Mouse (Mus musculus): ENCODE data around the gene Irf2bp1. TPM values are rescaled to one million over a fixed set of nuclear protein-coding genes. Genes with fewer than 3 reads are reported as not detected.
A peak's percentile ranks its signal among the peaks of the same experiment; 100 is the strongest.

The Irf2bp1 gene
- polyA plus RNA-seq (2014; fragmentation: Nextera tagmentation; extraction: Ambion mirVana): 27.9 and 28.3 TPM in 2 replicates

- H3K4me1 ChIP-seq (ENCODE audit: control insufficient read depth, insufficient read depth, low read length): peaks cover 14% of the 10 kb centered on the region
- no peaks in the 10 kb centered on the region for H3K27me3 ChIP-seq (ENCODE audit: control insufficient read depth, insufficient read depth, low read length)
- under 1% methylated on average over 82 of the region's 90 CpGs for WGBS
- H3K27ac ChIP-seq (replicated peaks; ENCODE audit: low read depth, low read length): peak within 1 kb of the TSS; percentile 88
- peak within 1 kb of the TSS; percentile 92 for H3K9ac ChIP-seq (replicated peaks; ENCODE audit: low read length)
- DNase-seq (ENCODE audit: low spot score) (peak; percentile 97), ATAC-seq (replicated peaks; ENCODE audit: insufficient number of reproducible peaks, low FRiP score, low TSS enrichment, low read depth) (peak; percentile 34)
- H3K4me3 ChIP-seq (ENCODE audit: low read depth, low read length): peak within 1 kb of the TSS; percentile 96
- H3K9me3 ChIP-seq (replicated peaks; ENCODE audit: control insufficient read depth, low read length): no peaks in the 10 kb centered on the region
- peaks cover 7% of the 10 kb centered on the region for H3K36me3 ChIP-seq (replicated peaks; ENCODE audit: control insufficient read depth, insufficient read depth, low read depth, low read length)
- peak within 1 kb of the TSS; percentile 98 for H3K4me2 ChIP-seq (ENCODE audit: low read depth, low read length)
Measured at GRCm38 (mm10) chr7:19003902-19004630, at the start of gene Irf2bp1. Gene Irf2bp1 (plus strand): TSS chr7:19004044.

- peaks cover 5% of the 10 kb centered on the region for H3K4me1 ChIP-seq (ENCODE audit: control insufficient read depth, insufficient read depth, low read length)
- no peaks in the 10 kb centered on the region for H3K36me3 ChIP-seq (replicated peaks; ENCODE audit: control insufficient read depth, insufficient read depth, low read depth, low read length)
- H3K4me3 ChIP-seq (ENCODE audit: low read depth, low read length): peak overlapping the region; percentile 46
- peak; percentile 20; the same call in 1 of the 2 replicates for ATAC-seq (replicated peaks; ENCODE audit: insufficient number of reproducible peaks, low FRiP score, low TSS enrichment, low read depth)
- H3K9ac ChIP-seq (replicated peaks; ENCODE audit: low read length): peak overlapping the region; percentile 57
- WGBS: under 1% methylated on average over 95 of the region's 107 CpGs
- peak overlapping the region; percentile 99 for H3K4me2 ChIP-seq (ENCODE audit: low read depth, low read length)
- H3K27me3 ChIP-seq (ENCODE audit: control insufficient read depth, insufficient read depth, low read length): peaks cover 54% of the 10 kb centered on the region
- H3K9me3 ChIP-seq (replicated peaks; ENCODE audit: control insufficient read depth, low read length): no peaks in the 10 kb centered on the region
- DNase-seq (ENCODE audit: low spot score): peak; percentile 64
- no peak overlapping the region for H3K27ac ChIP-seq (replicated peaks; ENCODE audit: low read depth, low read length)
Measured at GRCm38 (mm10) chr7:18957569-18958383, 46.1 kb upstream of the Irf2bp1 start.

DNA sequence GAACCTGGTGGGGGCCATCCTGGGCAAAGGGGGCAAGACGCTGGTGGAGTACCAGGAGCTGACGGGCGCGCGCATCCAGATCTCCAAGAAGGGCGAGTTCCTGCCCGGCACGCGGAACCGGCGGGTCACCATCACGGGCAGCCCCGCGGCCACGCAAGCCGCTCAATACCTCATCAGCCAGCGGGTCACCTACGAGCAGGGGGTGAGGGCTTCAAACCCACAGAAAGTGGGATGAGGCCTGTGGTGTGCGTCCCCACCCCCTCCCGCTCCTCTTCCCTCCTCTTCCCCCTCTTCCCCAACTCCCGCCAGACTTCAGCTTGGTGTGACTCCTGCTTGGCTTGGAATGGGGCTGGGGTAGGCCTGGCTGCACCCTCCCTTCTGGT, 45.5 kb upstream of the Irf2bp1 start:
- ATAC-seq (replicated peaks; ENCODE audit: insufficient number of reproducible peaks, low FRiP score, low TSS enrichment, low read depth) (no peak), DNase-seq (ENCODE audit: low spot score) (no peak)
- Histone ChIP-seq H3K4me2 (ENCODE audit: low read depth, low read length) (peak overlapping the region; percentile 99), H3K4me3 (ENCODE audit: low read depth, low read length) (peak overlapping the region; percentile 46), H3K27me3 (ENCODE audit: control insufficient read depth, insufficient read depth, low read length) (peaks cover 60% of the 10 kb centered on the region), H3K9me3 (replicated peaks; ENCODE audit: control insufficient read depth, low read length) (no peaks in the 10 kb centered on the region), H3K27ac (replicated peaks; ENCODE audit: low read depth, low read length) (no peak overlapping the region), H3K4me1 (ENCODE audit: control insufficient read depth, insufficient read depth, low read length) (peaks cover 6% of the 10 kb centered on the region), H3K9ac (replicated peaks; ENCODE audit: low read length) (peak overlapping the region; percentile 57), H3K36me3 (replicated peaks; ENCODE audit: control insufficient read depth, insufficient read depth, low read depth, low read length) (no peaks in the 10 kb centered on the region)
- WGBS: under 1% methylated on average over 20 of the region's 21 CpGs

- Histone ChIP-seq H3K9me3 (replicated peaks; ENCODE audit: control insufficient read depth, low read length) (no peaks in the 10 kb centered on the region), H3K36me3 (replicated peaks; ENCODE audit: control insufficient read depth, insufficient read depth, low read depth, low read length) (no peaks in the 10 kb centered on the region), H3K9ac (replicated peaks; ENCODE audit: low read length) (no peak overlapping the region), H3K27ac (replicated peaks; ENCODE audit: low read depth, low read length) (no peak overlapping the region), H3K4me3 (ENCODE audit: low read depth, low read length) (no peak overlapping the region), H3K4me1 (ENCODE audit: control insufficient read depth, insufficient read depth, low read length) (peaks cover 6% of the 10 kb centered on the region), H3K4me2 (ENCODE audit: low read depth, low read length) (no peak overlapping the region), H3K27me3 (ENCODE audit: control insufficient read depth, insufficient read depth, low read length) (peaks cover 68% of the 10 kb centered on the region)
- ATAC-seq (replicated peaks; ENCODE audit: insufficient number of reproducible peaks, low FRiP score, low TSS enrichment, low read depth) (no peak), DNase-seq (ENCODE audit: low spot score) (no peak)
- WGBS: 64% methylated on average over 8 of the region's 8 CpGs
Measured at GRCm38 (mm10) chr7:18959446-18959845, 44.4 kb upstream of the Irf2bp1 start.

GRCm38 (mm10) chr7:18962171-18962792, 41.6 kb upstream of the Irf2bp1 start:
- ATAC-seq (replicated peaks; ENCODE audit: insufficient number of reproducible peaks, low FRiP score, low TSS enrichment, low read depth) (no peak), DNase-seq (ENCODE audit: low spot score) (peak; percentile 46)
- peaks cover 6% of the 10 kb centered on the region for H3K4me1 ChIP-seq (ENCODE audit: control insufficient read depth, insufficient read depth, low read length)
- peaks cover 67% of the 10 kb centered on the region for H3K27me3 ChIP-seq (ENCODE audit: control insufficient read depth, insufficient read depth, low read length)
- H3K36me3 ChIP-seq (replicated peaks; ENCODE audit: control insufficient read depth, insufficient read depth, low read depth, low read length): no peaks in the 10 kb centered on the region
- no peak overlapping the region for H3K9ac ChIP-seq (replicated peaks; ENCODE audit: low read length)
- H3K27ac ChIP-seq (replicated peaks; ENCODE audit: low read depth, low read length): no peak overlapping the region
- no peaks in the 10 kb centered on the region for H3K9me3 ChIP-seq (replicated peaks; ENCODE audit: control insufficient read depth, low read length)
- WGBS: 2% methylated on average over 17 of the region's 17 CpGs
- peak overlapping the region; percentile 38 for H3K4me2 ChIP-seq (ENCODE audit: low read depth, low read length)
- 0 out of 2 replicates have a peak overlapping the region, but pooled peaks have one; percentile 5 for H3K4me3 ChIP-seq (ENCODE audit: low read depth, low read length)

DNA sequence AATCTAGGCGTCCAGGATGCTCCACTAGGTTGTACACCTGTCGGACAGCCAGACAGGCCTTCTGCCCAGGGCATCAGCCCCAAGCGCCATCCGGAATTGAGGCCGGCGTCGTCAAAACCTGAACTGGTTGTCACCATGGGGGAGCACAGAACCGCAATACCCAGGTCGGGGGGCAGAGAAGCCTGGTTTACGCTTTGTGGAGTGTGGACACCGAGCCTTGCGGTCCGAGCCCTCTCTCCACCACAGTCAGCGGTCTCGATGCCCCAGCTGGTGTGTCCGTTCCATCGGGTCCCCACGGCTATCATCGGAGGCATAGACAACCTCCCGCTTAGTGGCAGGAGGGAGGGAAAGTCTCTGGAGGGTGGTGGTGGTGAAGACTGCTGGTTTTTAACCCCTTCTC, 41.0 kb upstream of the Irf2bp1 start:
- 0 out of 2 replicates have a peak overlapping the region, but pooled peaks have one; percentile 5 for H3K4me3 ChIP-seq (ENCODE audit: low read depth, low read length)
- no peaks in the 10 kb centered on the region for H3K9me3 ChIP-seq (replicated peaks; ENCODE audit: control insufficient read depth, low read length)
- peaks cover 4% of the 10 kb centered on the region for H3K4me1 ChIP-seq (ENCODE audit: control insufficient read depth, insufficient read depth, low read length)
- H3K27me3 ChIP-seq (ENCODE audit: control insufficient read depth, insufficient read depth, low read length): peaks cover 62% of the 10 kb centered on the region
- peak overlapping the region; percentile 38 for H3K4me2 ChIP-seq (ENCODE audit: low read depth, low read length)
- no peaks in the 10 kb centered on the region for H3K36me3 ChIP-seq (replicated peaks; ENCODE audit: control insufficient read depth, insufficient read depth, low read depth, low read length)
- ATAC-seq (replicated peaks; ENCODE audit: insufficient number of reproducible peaks, low FRiP score, low TSS enrichment, low read depth) (no peak), DNase-seq (ENCODE audit: low spot score) (no peak)
- under 1% methylated on average over 17 of the region's 20 CpGs for WGBS
- no peak overlapping the region for H3K27ac ChIP-seq (replicated peaks; ENCODE audit: low read depth, low read length)
- H3K9ac ChIP-seq (replicated peaks; ENCODE audit: low read length): no peak overlapping the region

GRCm38 (mm10) chr7:18963294-18963843, 40.5 kb upstream of the Irf2bp1 start:
- Histone ChIP-seq H3K9me3 (replicated peaks; ENCODE audit: control insufficient read depth, low read length) (no peaks in the 10 kb centered on the region), H3K4me1 (ENCODE audit: control insufficient read depth, insufficient read depth, low read length) (peaks cover 4% of the 10 kb centered on the region), H3K4me2 (ENCODE audit: low read depth, low read length) (no peak overlapping the region), H3K27ac (replicated peaks; ENCODE audit: low read depth, low read length) (no peak overlapping the region), H3K9ac (replicated peaks; ENCODE audit: low read length) (no peak overlapping the region), H3K4me3 (ENCODE audit: low read depth, low read length) (0 out of 2 replicates have a peak overlapping the region, but pooled peaks have one; percentile 8), H3K36me3 (replicated peaks; ENCODE audit: control insufficient read depth, insufficient read depth, low read depth, low read length) (no peaks in the 10 kb centered on the region), H3K27me3 (ENCODE audit: control insufficient read depth, insufficient read depth, low read length) (peaks cover 56% of the 10 kb centered on the region)
- WGBS: under 1% methylated on average over 19 of the region's 19 CpGs
- ATAC-seq (replicated peaks; ENCODE audit: insufficient number of reproducible peaks, low FRiP score, low TSS enrichment, low read depth) (no peak), DNase-seq (ENCODE audit: low spot score) (no peak)

Measured in embryonic facial prominence, embryonic 11.5 days (tissue).